Mouse (Mus musculus) intestine, postnatal 0 days (tissue): ENCODE measurements around the gene B4galt5. TPM values are rescaled to one million over a fixed set of nuclear protein-coding genes. Genes with fewer than 3 reads are reported as not detected.

Source experiments
- ATAC-seq: fragments of 200-750 bp; cut with Nextera tagmentation; 2 replicates; pipeline ENCODE4 v1.8.0; 2017; ENCODE audit warnings: mild to moderate bottlenecking, moderate TSS enrichment, moderate library complexity
- H3K27ac ChIP-seq: fragments of 300-500 bp; sonication (generic); 2 replicates; pipeline ENCODE4 v1.5.1; 2014; ENCODE audit warnings: mild to moderate bottlenecking, low read depth, low read length, moderate library complexity
- H3K27me3 ChIP-seq: fragments of 300-500 bp; sonication (generic); replicated peaks from 2 replicates; pipeline ENCODE4 v1.6.1; 2014; ENCODE audit warnings: low read length, mixed read lengths; ENCODE audit not compliant: control insufficient read depth, insufficient read depth
- H3K36me3 ChIP-seq: fragments of 300-500 bp; sonication (generic); 2 replicates; pipeline ENCODE4 v1.6.1; 2014; ENCODE audit warnings: mild to moderate bottlenecking, moderate library complexity; ENCODE audit not compliant: control insufficient read depth, insufficient read depth
- H3K4me1 ChIP-seq: fragments of 300-500 bp; sonication (generic); replicated peaks from 2 replicates; pipeline ENCODE4 v1.6.1; 2014; ENCODE audit warnings: antibody characterized with exemption, low read length, mixed read lengths; ENCODE audit not compliant: control insufficient read depth, insufficient read depth
- H3K4me2 ChIP-seq: fragments of 300-500 bp; sonication (generic); replicated peaks from 2 replicates; pipeline ENCODE4 v1.6.1; 2014; ENCODE audit warnings: low read depth, mild to moderate bottlenecking, moderate library complexity
- H3K4me3 ChIP-seq: fragments of 300-500 bp; sonication (generic); 2 replicates; pipeline ENCODE4 v1.5.1; 2014; ENCODE audit warnings: low read depth, low read length
- H3K9ac ChIP-seq: fragments of 300-500 bp; sonication (generic); 2 replicates; pipeline ENCODE4 v1.6.1; 2014; ENCODE audit warnings: mild to moderate bottlenecking, low read depth, low read length
- H3K9me3 ChIP-seq: fragments of 300-500 bp; sonication (generic); 2 replicates; pipeline ENCODE4 v1.6.1; 2016; ENCODE audit warnings: mixed run types; ENCODE audit not compliant: control insufficient read depth
- CTCF ChIP-seq: sonication (generic); IDR thresholded peaks from 2 replicates; pipeline ENCODE4 v1.5.1; 2016; ENCODE audit warnings: low read depth, mild to moderate bottlenecking, control low read depth, antibody characterized with exemption, moderate library complexity
- WGBS: fragments of 180-500 bp; shearing (Covaris S2); extraction: QIAGEN DNeasy Blood & Tissue Kit; methylation state at CpG from one replicate; pipeline ENCODE4 v1.1.7; 2014; 5-methylcytosine and 5-hydroxymethylcytosine counted together
- polyA plus RNA-seq: library from polyadenylated mRNA; unstranded; fragments of >200 nt; fragmentation: Nextera tagmentation; extraction: Ambion mirVana; gene quantifications from 2 replicates; pipeline ENCODE4 v1.2.1, GENCODE M21; 2015

The B4galt5 gene
- polyA plus RNA-seq, 1 experiment from 2014 or later: 26.6 TPM

DNA sequence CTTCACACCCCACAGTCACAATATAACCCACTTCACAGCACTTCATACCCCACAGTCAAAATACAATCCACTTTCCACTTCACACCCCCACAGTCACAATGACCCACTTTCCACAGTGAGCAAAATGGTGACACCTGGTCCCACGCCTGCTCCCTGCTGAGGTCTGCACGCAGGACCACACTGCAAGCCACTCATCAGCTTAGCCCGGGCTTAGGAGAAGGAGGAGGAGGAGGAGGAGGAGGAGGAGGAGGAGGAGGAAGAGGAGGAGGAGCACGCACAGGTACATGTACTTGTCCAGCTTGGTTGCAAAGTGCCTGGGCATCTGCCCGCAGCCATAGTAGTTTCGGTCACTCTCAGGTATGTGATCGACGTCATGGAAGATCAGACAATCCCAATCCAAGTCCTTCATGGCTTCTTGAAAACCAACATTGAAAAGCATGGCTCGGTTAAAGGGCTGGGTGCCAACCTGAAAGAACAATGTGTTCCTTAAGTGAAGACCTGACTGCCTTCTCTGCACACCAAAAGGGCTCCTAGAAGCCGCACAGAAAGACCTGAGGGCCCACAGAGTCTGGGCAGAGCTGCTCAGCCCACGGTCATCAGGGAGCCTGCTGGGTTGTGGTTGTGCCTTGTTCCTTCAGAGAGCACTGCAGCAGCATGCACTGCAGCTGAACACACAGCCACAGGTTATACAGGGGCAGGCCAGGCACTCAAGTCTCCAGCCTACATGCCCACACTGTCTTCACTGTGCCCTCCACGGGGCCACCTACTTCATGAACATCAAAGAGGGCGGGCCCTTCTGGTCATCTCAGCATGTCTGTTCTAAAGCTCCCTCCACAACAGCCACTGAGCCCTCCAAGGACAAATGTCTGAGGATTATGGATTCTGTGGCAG lies 43.4 kb downstream of the B4galt5 start:
- H3K9ac ChIP-seq: no peak overlapping the region
- H3K4me1 ChIP-seq: no peaks in the 10 kb centered on the region
- no peak overlapping the region for H3K27ac ChIP-seq
- peaks cover 90% of the 10 kb centered on the region for H3K36me3 ChIP-seq
- H3K27me3 ChIP-seq: no peaks in the 10 kb centered on the region
- ATAC-seq: no peak
- H3K9me3 ChIP-seq: no peaks in the 10 kb centered on the region
- TF ChIP-seq CTCF: no peak
- 93% methylated on average over 13 of the region's 13 CpGs for WGBS
- H3K4me2 ChIP-seq: no peak overlapping the region
- no peak overlapping the region for H3K4me3 ChIP-seq

DNA sequence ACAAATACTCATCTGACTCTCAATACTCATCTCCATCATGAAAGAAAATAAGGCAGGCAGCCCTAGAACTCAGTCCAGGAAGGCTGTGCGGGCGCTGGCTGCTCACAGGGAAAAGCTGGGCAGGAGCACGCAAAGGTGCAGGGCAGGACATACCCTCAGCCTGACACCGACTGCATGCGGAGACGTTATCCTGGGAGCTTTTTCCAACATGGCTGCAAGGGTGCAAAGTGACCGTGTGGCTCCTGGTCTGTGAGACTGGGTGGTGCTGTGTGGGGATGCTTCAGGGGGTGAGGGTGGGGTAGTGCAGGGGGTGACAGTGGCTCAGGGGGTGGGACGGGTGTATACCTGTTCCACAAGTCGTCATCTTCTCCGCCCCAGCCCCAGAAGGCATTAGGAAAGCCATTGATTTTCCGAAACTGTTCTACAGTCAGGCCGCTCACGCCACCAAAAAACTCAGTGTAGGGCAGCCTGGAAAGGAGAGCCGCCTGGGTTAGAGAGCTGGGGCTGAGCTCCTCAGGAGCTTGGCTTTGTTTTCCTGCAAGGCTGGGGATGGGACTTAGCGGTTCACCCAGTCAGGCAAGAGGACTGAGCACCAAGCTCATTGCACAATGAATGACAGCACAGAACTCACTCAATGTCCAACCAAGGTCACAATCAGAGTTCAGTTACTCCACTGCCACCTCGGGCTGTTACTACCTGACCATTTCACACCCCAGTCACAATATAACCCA lies 44.2 kb downstream of the B4galt5 start:
- TF ChIP-seq CTCF: no peak
- 91% methylated on average over 16 of the region's 16 CpGs for WGBS

GRCm38 (mm10) chr2:167303806-167304205 lies 45.2 kb downstream of the B4galt5 start:
- Histone ChIP-seq H3K27me3 (no peaks in the 10 kb centered on the region), H3K4me2 (no peak overlapping the region), H3K4me3 (no peak overlapping the region), H3K4me1 (no peaks in the 10 kb centered on the region), H3K27ac (no peak overlapping the region), H3K36me3 (peaks cover 85% of the 10 kb centered on the region), H3K9ac (no peak overlapping the region), H3K9me3 (no peaks in the 10 kb centered on the region)
- no peak for ATAC-seq
- WGBS: 97% methylated on average over 6 of the region's 6 CpGs
- TF ChIP-seq CTCF: no peak

More for the DNA sequence above, 44.2 kb downstream of the B4galt5 start:
- H3K9ac ChIP-seq: no peak overlapping the region
- H3K4me3 ChIP-seq: no peak overlapping the region
- H3K4me1 ChIP-seq: no peaks in the 10 kb centered on the region
- no peaks in the 10 kb centered on the region for H3K27me3 ChIP-seq
- no peaks in the 10 kb centered on the region for H3K9me3 ChIP-seq
- ATAC-seq: no peak
- peaks cover 88% of the 10 kb centered on the region for H3K36me3 ChIP-seq
- H3K27ac ChIP-seq: no peak overlapping the region
- H3K4me2 ChIP-seq: no peak overlapping the region

GRCm38 (mm10) chr2:167303196-167303595 lies 45.8 kb downstream of the B4galt5 start:
- H3K9me3 ChIP-seq: no peaks in the 10 kb centered on the region
- H3K27me3 ChIP-seq: no peaks in the 10 kb centered on the region
- no peak for TF ChIP-seq CTCF
- peaks cover 81% of the 10 kb centered on the region for H3K36me3 ChIP-seq
- H3K4me1 ChIP-seq: no peaks in the 10 kb centered on the region
- no peak overlapping the region for H3K9ac ChIP-seq
- ATAC-seq: no peak
- H3K4me3 ChIP-seq: no peak overlapping the region
- WGBS: 85% methylated on average over 8 of the region's 8 CpGs
- H3K4me2 ChIP-seq: no peak overlapping the region
- H3K27ac ChIP-seq: no peak overlapping the region

DNA sequence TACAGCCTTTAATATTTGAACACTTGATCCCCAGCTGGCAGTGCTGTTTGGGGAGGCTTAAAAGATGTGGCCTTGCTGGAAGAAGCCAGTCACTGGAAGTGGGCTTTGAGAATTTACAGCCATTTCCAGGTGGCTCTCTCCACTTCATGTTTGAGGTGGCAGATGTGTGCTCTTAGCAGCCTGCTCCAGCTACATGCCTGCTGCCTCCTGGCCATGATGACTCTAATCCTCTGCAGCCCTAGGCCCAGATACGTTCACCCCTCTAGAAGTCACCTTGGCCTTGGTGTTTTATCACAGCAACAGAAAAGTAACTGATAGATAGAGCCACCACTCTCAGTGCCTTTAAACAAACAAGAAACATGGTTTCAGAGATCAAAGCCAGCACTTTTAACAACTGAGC lies 46.3 kb downstream of the B4galt5 start:
- no peak for TF ChIP-seq CTCF
- no peaks in the 10 kb centered on the region for H3K27me3 ChIP-seq
- ATAC-seq: no peak

GRCm38 (mm10) chr2:167302031-167302430 lies 47.0 kb downstream of the B4galt5 start:
- H3K4me2 ChIP-seq: no peak overlapping the region
- no peak for ATAC-seq
- no peak overlapping the region for H3K9ac ChIP-seq
- 93% methylated on average over 12 of the region's 12 CpGs for WGBS
- no peaks in the 10 kb centered on the region for H3K4me1 ChIP-seq
- no peaks in the 10 kb centered on the region for H3K9me3 ChIP-seq
- no peak overlapping the region for H3K4me3 ChIP-seq
- H3K27me3 ChIP-seq: no peaks in the 10 kb centered on the region
- H3K27ac ChIP-seq: no peak overlapping the region
- no peak for TF ChIP-seq CTCF
- peaks cover 71% of the 10 kb centered on the region for H3K36me3 ChIP-seq

More for the DNA sequence above, 46.3 kb downstream of the B4galt5 start:
- 61% methylated on average over 1 of the region's 1 CpGs for WGBS
- Histone ChIP-seq H3K36me3 (peaks cover 77% of the 10 kb centered on the region), H3K9me3 (no peaks in the 10 kb centered on the region), H3K27ac (no peak overlapping the region), H3K4me3 (no peak overlapping the region), H3K9ac (no peak overlapping the region), H3K4me2 (no peak overlapping the region), H3K4me1 (no peaks in the 10 kb centered on the region)
